Comparison of ENCODE assay signal across 8 mouse cellular contexts in the genomic region with DNA sequence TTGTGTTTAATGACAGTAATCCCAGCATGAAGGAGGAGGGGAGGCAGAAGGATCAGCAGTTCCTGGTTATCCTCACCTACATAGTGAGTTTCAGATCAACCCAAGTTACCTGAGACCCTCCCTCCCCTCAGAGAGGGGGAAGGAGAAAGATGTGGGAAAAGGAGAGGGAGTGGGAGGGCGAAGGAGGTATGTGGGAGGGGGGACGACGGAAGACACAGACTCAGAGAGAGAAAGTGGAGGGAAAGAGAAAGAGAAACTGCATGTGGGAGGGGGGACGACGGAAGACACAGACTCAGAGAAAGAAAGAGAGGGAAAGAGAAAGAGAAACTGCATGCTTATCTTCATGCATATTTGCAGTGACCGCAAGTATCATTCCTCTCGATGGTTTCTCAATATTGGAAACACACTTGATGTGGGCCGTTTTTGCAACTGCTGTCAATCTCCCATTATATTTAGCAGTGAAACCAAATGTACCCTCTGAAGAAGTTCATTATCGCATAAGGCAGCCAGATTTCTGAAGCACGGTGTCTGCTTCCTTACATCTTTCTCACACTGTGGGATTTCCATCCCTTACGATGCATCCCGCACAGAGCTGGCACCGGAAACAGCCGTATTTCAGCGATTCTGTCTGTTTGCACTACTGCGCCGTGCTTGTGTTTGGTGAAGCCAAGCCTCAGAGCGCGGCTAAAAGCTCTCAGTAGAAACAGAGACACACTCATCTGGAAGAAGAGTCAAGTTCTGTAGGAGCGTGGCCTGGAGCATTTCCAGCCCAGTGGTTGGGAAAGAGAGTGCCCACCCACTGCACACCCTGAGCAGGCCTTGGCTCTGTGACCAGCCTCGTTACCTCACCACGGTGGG. TPM values are rescaled to one million over a fixed set of nuclear protein-coding genes. Genes with fewer than 3 reads are reported as not detected.
DNase-seq lines count a peak whose midpoint lies in the region; TF ChIP-seq lines count a peak whose summit lies in the region.
"Had no signal": no experiment of that assay in that cellular context is flagged by ENCODE, and none has a peak within 500 bp of the region (broad histone marks: within the 10 kb centered on the region; RNA-seq: fewer than 3 reads in every experiment).

No protein-coding gene starts in this region.

- no peak overlapping the region for H3K27ac ChIP-seq in left cerebral cortex, adult 2 months

- intact Hi-C loops in left cerebral cortex, adult 2 months (cut with DNase I) = no loop called here

- DNase-seq in kidney, postnatal 14 days = peak; percentile 17
- DNase-seq in kidney, postnatal 36 days = no peak
- DNase-seq in NIH3T3 (ENCODE audit: low read depth) = peak; percentile 88
- peak; percentile 67 for DNase-seq in fibroblast of lung, adult 2 months (ENCODE audit: low read depth)
- peak; percentile 19 to 21 for DNase-seq in left cerebral cortex, adult 2 months (ENCODE audit: extremely low spot score in 1 of 2, low spot score in 2 of 2)
- DNase-seq in testis, postnatal 10 days (ENCODE audit: low spot score) = peak; percentile 48
- no peak for DNase-seq in thymus, postnatal 4 days

- TF ChIP-seq CTCF in left cerebral cortex, adult 2 months (IDR thresholded peaks at IDR 0.05) = no peak

- peak overlapping the region; percentile 45 for H3K4me3 ChIP-seq in left cerebral cortex, adult 2 months

RNA-seq across cellular contexts. Expression of a gene that starts 58.6 kb away (rescaled TPM):
- total RNA-seq in left cerebral cortex, adult 2 months (2021) = 10 to 100 TPM; 12.8 to 14.6 TPM
- total RNA-seq: common myeloid progenitor, adult 5-6 weeks had no signal

Comparison
In these comparisons a context has a peak if more than half of its experiments do, and no peak if none do; other contexts are left out.
1. DNase-seq: peak in kidney, postnatal 14 days (single experiment), NIH3T3 (single experiment), fibroblast of lung, adult 2 months (single experiment), left cerebral cortex, adult 2 months (2 of 2) and testis, postnatal 10 days (single experiment); none in kidney, postnatal 36 days (0 of 2) and thymus, postnatal 4 days (single experiment).